Mouse (Mus musculus): Measurements from ENCODE around the gene Rassf1. TPM values are rescaled to one million over a fixed set of nuclear protein-coding genes. Genes with fewer than 3 reads are reported as not detected.

The Rassf1 gene
- total and polyA plus RNA-seq, 3 experiments: 11.6 to 17.7 (median 15.3) TPM

- no peak for TF ChIP-seq E2F4 (IDR thresholded peaks at IDR 0.05; ENCODE audit: insufficient replicate concordance, low read depth, low read length)
Measured at GRCm38 (mm10) chr9:107568331-107569261, 17.2 kb downstream of the Rassf1 start (continued).

- H3K4me3 ChIP-seq (replicated peaks in 1 of 3; ENCODE audit: low read depth in 2 of 3, low read length in 2 of 3, poor library complexity in 1 of 3): peak overlapping the region; percentile 80 to 83 (median 80)
- H3K27me3 ChIP-seq (replicated peaks): no peaks in the 10 kb centered on the region
- peak overlapping the region; percentile 86 for H3K4me2 ChIP-seq (ENCODE audit: insufficient read depth, low read depth, poor library complexity, severe bottlenecking)
- no peaks in the 10 kb centered on the region; the same call in 1 of the 2 replicates for H3K79me2 ChIP-seq (replicated peaks; ENCODE audit: control insufficient read depth, extremely low read depth, insufficient read depth, poor library complexity, severe bottlenecking)
- H3K9me3 ChIP-seq (replicated peaks; ENCODE audit: low read length): no peaks in the 10 kb centered on the region
- TF ChIP-seq TCF12 (IDR thresholded peaks at IDR 0.05; ENCODE audit: low read depth, low read length) (0 out of 2 replicates have a peak, but pooled peaks have one; percentile 4), MEF2A (IDR thresholded peaks at IDR 0.05; ENCODE audit: borderline replicate concordance, low read depth, low read length) (no peak), USF1 (IDR thresholded peaks at IDR 0.05; ENCODE audit: low read depth, low read length) (peak; percentile 20; the same call in 1 of the 2 replicates), BHLHE40 (IDR thresholded peaks at IDR 0.05; ENCODE audit: low read depth, low read length) (peak; percentile 83), CTCF (conservative IDR thresholded peaks at IDR 0.05 in 1 of 2, IDR thresholded peaks at IDR 0.05 in 1 of 2; ENCODE audit: low read depth in 2 of 2, low read length in 2 of 2) (no peak), IRF4 (IDR thresholded peaks at IDR 0.05; ENCODE audit: low read depth, low read length) (no peak), HCFC1 (IDR thresholded peaks at IDR 0.05; ENCODE audit: low read depth, low read length) (no peak), USF2 (conservative IDR thresholded peaks at IDR 0.05; ENCODE audit: low read depth, low read length) (no peak), MAZ (IDR thresholded peaks at IDR 0.05; ENCODE audit: low read depth, low read length) (peak; percentile 68), MAX (IDR thresholded peaks at IDR 0.05; ENCODE audit: low read length) (peak; percentile 83), ELF1 (IDR thresholded peaks at IDR 0.05; ENCODE audit: low read depth, low read length) (no peak), PAX5 (IDR thresholded peaks at IDR 0.05; ENCODE audit: low read length) (no peak), MXI1 (IDR thresholded peaks at IDR 0.05; ENCODE audit: low read depth, low read length) (peak; percentile 96), JUND (conservative IDR thresholded peaks at IDR 0.05; ENCODE audit: low read depth, low read length) (no peak), SIN3A (IDR thresholded peaks at IDR 0.05; ENCODE audit: low read length) (no peak), NELFE (IDR thresholded peaks at IDR 0.05; ENCODE audit: low read depth, low read length) (no peak), CHD2 (IDR thresholded peaks at IDR 0.05; ENCODE audit: low read length) (peak; percentile 77; the same call in 1 of the 2 replicates), ZMIZ1 (IDR thresholded peaks at IDR 0.05; ENCODE audit: low read depth, low read length) (no peak), JUN (IDR thresholded peaks at IDR 0.05; ENCODE audit: insufficient read depth, low read depth, low read length) (no peak), UBTF (IDR thresholded peaks at IDR 0.05; ENCODE audit: low read depth, low read length) (no peak), MYC (IDR thresholded peaks at IDR 0.05; ENCODE audit: low read depth, low read length) (no peak; the same call in 1 of the 2 replicates), TBP (conservative IDR thresholded peaks at IDR 0.05; ENCODE audit: low read depth, low read length) (no peak), RAD21 (IDR thresholded peaks at IDR 0.05; ENCODE audit: low read depth, low read length) (no peak)
- H3K36me3 ChIP-seq (replicated peaks in 1 of 2; ENCODE audit: control insufficient read depth in 1 of 2, insufficient read depth in 1 of 2, low read length in 1 of 2): peaks cover 37 to 62% of the 10 kb centered on the region in 2 experiments
- dilution Hi-C loops (cut with MboI; ENCODE audit: extremely low pct_ligation_motif_present, extremely low pct_unique_long_range_greater_than_20kb, low sequenced_read_pairs): no loop called here
- no peak for DNase-seq (ENCODE audit: extremely low read depth)
- H3K9ac ChIP-seq (ENCODE audit: insufficient read depth, low read depth): peak overlapping the region; percentile 79
- peaks cover 19 to 47% of the 10 kb centered on the region in 2 experiments for H3K4me1 ChIP-seq (ENCODE audit: control insufficient read depth in 1 of 2, insufficient read depth in 2 of 2)
- in situ Hi-C loops (cut with MboI; ENCODE audit: low pct_ligation_motif_present, low pct_unique_long_range_greater_than_20kb, low sequenced_read_pairs): no loop called here
- no peak overlapping the region for H3K27ac ChIP-seq (ENCODE audit: insufficient read depth, low read depth)
Measured at GRCm38 (mm10) chr9:107569270-107569669, 17.9 kb downstream of the Rassf1 start.
